Mouse (Mus musculus) adrenal gland, postnatal 36 days (tissue): ENCODE results near the gene Cmip. TPM values are rescaled to one million over a fixed set of nuclear protein-coding genes. Genes with fewer than 3 reads are reported as not detected.

Source experiments
- DNase-seq, 2 experiments: peaks; one replicate each; pipeline ENCODE4 v3.0.0; 2021; ENCODE audit warnings: mixed read lengths in 1 of 2
- long read RNA-seq, 2 experiments: library from polyadenylated mRNA; stranded (forward); transcript quantifications; one replicate each; pipeline ENCODE4 v2.0.0; 2021; ENCODE audit warnings: borderline sequencing depth in 2 of 2
- total RNA-seq, 2 experiments: library from RNA; stranded (reverse); gene quantifications; 2 replicates each; pipeline ENCODE4 v1.2.3; 2021

Gene Cmip
- 100 to 1,000 TPM; 122 to 129 TPM for total RNA-seq
- long read RNA-seq, experiment 1, transcript Cmip-202 (21 exons, 2,408 nt) = major isoform, 40 of 95 reads
- long read RNA-seq, experiment 1, partial matches to known transcripts = 48 of 95 reads
- long read RNA-seq, experiment 1, other reads (novel, unspliced or antisense) = 7 of 95 reads
- long read RNA-seq, experiment 2, transcript Cmip-202 (21 exons, 2,408 nt) = major isoform, 5 of 6 reads
- long read RNA-seq, experiment 2, partial matches to known transcripts = 1 of 6 reads
- long read RNA-seq, experiment 2, other reads (novel, unspliced or antisense) = 0 of 6 reads

GRCm38 (mm10) chr8:117257029-117257820, at the start of gene Cmip:
TSS of gene Cmip (plus strand) at chr8:117257064.
- DNase-seq = peak; percentile 50 to 61

DNA sequence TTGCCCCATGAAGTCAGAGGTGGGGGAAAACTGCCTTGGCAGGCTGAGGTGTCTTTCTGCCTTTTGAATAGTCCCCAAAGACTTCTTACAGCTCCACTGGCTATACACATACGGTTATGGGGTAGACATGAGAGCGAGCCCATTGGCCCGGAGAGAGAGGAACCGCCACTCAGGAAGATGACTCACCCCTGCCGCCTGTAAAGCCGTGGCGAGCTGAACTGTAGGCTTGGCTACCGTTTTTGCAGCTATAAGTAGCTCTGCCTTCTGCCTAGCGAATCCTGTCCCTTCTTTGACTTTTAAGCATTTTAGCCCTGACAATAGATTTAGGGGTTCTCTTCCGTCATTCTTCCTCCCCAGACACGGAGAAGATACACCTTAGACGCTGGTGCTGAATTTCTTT, 47.7 kb upstream of the Cmip start:
- no peak for DNase-seq

DNA sequence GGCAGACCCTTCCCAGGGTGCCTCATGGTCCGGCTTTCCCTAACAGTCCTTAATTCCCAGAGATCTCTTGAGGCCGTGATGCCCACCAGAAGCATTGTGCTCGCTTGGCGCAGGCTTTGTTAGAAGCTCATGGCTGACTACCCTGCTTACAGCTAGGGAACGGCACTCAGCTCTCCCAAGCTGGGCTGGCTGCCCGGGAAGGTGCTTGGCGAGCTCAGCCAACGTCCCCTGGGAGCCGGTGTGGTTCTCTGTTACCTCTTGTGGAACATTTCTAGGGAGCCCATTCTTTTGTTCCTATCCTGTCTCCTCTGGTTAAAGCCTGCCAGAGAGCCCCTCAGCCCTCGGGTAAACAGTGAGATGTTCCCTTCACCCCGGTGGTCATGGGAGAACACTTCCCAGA, 44.8 kb upstream of the Cmip start:
- peak in 1 of 2 experiments; percentile 50 for DNase-seq

GRCm38 (mm10) chr8:117217724-117218123, 39.1 kb upstream of the Cmip start:
- no peak for DNase-seq

DNA sequence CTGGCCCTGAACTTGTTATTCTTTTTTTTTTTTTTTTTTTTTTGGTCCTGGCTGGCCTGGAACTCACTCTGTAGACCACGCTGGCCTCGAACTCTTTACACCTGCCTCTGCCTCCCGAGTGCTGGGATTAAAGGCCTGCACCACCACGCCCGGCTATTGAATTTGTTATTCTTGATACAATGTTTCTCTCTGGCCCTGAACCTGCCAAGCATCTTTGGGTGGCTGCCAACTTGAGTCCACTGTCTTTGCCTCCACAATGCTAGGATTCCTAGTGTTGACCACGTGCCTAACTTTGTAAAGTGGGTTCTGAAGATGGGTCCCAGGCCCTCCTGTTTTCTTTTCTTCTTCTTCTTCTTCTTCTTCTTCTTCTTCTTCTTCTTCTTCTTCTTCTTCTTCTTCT, 34.5 kb upstream of the Cmip start:
- peak; percentile 38 to 60 for DNase-seq

DNA sequence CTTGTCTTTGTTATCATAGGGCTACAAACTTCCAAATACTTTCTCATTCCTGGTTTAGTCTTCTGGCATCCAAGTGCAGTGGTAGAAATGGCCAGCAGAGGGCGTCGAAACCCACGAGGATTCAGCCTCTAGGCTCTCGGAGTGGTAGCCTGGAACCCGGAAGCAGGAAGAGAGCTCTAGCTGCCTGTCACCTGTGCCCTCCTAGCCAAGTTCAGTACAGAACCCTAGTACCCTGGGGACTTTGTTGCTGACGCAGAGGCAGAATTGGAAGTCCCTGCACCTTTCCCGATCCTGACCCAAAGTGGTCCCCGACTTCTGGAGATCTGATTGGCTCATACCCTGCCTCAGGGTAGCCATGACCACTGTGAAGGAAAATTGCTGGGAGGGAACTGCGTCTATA, 32.2 kb upstream of the Cmip start:
- peak; percentile 92 to 93 for DNase-seq

- no peak for DNase-seq
Observed at GRCm38 (mm10) chr8:117226306-117226705, 30.6 kb upstream of the Cmip start.

GRCm38 (mm10) chr8:117227339-117227738, 29.5 kb upstream of the Cmip start:
- DNase-seq = no peak

DNA sequence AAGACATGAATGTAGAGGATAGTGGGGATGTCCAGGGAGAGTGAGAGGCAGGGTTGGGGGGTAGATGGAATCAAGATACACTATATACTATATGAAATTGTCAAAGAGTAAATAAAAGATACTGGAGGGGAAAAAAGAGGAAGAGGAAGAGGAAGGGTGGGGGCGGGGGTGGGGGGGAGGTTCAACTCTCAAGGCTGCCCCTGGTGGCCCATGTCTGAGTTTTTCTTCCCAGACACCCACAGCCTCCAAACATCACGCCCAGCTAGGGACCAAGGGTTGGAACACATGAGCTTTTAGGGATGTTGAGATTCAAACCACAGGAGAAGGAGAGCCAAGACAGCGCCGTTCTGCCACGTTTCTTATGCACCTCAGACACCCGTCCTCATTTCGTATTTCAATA, 23.7 kb upstream of the Cmip start:
- no peak for DNase-seq

DNA sequence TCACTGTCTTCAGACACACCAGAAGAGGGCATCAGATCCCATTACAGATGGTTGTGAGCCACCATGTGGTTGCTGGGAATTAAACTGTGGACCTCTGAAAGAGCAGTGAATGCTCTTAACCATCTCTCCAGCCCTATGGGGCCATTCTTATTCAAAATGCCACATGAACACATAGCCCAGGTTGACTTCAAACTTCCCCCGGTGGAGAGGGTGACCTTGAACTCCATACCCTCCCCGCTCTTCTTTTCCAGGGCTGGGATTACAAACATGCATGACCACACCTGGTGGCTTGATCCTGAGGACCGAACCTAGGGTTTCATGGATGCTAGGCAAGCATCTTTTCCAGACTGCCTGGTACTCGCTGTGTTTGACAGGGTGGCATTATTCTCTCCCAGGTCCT, 20.3 kb upstream of the Cmip start:
- no peak for DNase-seq

- no peak for DNase-seq
Observed at GRCm38 (mm10) chr8:117240326-117240725, 16.5 kb upstream of the Cmip start.

DNA sequence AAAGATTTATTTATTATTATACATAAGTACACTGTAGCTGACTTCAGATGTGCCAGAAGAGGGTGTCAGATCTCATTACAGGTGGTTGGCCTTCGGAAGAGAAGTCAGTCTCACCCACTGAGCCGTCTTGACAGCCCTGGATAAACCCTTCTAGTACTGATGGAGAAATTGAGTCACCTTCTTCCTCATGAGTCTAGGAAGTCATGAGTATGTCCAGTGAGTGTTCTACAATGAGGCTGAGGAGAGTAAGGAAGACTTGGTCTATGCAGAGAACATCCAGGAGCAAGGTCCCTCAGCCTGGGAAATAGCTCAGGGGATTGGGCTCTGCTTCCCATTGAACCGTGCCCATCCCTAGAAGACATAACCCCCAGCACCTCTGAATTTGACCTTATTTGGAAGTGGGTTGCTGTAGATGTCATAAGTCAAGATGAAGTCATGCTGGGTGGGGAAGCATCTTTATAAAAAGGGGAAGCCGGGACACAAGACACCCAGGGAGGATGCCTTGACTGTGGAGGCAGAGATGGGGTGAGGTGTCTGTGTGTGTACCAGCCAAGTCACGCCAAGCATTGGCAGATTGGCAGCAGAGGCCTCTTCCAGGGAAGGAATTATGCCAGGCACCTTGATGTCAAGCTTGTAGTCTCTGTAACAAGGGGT, 15.9 kb upstream of the Cmip start:
- DNase-seq = no peak

DNA sequence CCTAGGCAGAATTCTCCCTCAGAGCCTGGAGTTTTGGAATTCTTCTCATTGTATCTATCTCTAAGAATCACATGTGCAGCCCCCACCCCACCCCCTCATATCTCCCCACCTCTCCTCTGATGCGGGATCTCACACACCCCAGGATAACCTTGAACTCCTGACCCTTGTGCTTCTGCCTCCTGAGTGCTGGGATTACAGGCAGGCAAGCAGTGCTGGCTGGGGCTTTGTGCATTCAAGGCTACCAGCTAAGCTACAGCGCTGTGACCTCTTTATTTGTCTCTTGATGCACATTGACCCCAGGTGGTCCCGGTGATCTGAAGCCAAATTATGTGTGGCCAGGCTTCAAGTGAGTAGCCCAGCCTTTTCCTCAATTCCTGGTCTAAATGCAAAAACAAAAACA, 15.0 kb upstream of the Cmip start:
- peak in 1 of 2 experiments; percentile 36 for DNase-seq

- DNase-seq = peak; percentile 42 to 56
Observed at GRCm38 (mm10) chr8:117242286-117242685, 14.6 kb upstream of the Cmip start.

DNA sequence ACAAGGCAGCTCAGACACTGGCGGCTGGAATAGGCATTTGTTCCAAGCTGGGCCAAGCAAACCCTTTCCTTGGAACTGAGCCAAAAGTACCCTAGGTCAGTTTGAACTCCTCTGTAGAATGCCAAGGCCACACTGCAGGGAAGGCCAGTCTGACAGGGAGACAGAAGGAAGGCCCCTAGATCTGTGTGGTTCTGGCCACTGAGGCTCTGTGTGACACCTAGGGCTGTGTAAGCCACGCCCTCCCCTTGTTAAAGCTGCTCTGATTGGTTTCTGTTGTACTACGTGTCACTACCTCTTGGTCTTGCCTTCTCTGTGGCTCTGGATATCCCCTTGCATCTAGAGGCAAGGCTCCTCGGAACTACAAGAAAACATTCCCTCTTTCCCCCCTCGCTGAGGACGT, 12.3 kb upstream of the Cmip start:
- DNase-seq = peak; percentile 42 to 53

- no peak for DNase-seq
Observed at GRCm38 (mm10) chr8:117248341-117248740, 8.5 kb upstream of the Cmip start.

DNA sequence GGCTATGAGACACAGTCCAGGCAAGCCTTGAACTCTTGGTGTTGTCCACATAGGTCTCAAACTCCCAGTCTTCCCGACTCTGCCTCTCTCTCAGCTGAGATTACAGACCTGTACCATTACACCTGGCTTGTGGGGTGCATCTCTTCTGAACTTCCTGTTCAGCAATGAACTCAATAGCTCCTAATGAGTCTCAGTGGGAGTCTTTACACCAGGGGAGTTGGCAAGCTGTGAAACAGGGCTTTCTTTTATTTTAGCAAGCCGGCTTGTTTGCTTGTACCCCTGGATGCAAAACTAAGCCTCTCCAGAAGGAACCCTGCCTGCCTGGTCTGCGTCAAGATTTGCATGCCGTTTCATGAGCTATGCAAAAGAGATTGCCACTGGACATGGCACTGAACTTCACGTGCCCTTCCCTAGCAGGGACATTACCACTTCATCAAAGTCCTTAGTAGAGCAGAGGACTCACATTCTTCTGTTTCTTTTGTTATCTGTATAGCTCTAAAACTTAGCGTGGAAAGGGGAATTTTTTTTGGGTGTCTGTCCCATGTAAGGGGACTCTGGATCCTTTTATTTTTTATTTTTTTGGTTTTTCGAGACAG, 5.7 kb upstream of the Cmip start:
- no peak for DNase-seq

DNA sequence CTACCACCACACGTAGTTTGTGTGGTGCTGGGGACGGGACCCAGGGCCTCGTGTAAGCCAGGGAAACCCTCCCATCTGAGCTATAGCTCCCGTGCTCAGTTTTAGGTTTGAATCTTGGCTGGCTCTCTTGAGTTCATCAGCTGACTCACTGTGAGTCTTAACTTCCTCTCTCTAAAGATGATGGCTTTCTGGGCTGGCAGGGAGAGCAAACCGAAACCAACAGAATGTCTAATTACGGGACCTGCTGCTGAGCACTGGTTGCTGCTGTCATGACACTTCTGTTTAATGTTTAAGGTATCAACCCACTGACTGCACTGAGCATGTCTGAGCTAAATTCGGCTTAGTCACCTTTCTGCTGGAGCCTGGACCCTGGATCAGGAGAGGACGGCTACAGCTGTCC, 4.2 kb upstream of the Cmip start:
- peak in 1 of 2 experiments; percentile 20 for DNase-seq

DNA sequence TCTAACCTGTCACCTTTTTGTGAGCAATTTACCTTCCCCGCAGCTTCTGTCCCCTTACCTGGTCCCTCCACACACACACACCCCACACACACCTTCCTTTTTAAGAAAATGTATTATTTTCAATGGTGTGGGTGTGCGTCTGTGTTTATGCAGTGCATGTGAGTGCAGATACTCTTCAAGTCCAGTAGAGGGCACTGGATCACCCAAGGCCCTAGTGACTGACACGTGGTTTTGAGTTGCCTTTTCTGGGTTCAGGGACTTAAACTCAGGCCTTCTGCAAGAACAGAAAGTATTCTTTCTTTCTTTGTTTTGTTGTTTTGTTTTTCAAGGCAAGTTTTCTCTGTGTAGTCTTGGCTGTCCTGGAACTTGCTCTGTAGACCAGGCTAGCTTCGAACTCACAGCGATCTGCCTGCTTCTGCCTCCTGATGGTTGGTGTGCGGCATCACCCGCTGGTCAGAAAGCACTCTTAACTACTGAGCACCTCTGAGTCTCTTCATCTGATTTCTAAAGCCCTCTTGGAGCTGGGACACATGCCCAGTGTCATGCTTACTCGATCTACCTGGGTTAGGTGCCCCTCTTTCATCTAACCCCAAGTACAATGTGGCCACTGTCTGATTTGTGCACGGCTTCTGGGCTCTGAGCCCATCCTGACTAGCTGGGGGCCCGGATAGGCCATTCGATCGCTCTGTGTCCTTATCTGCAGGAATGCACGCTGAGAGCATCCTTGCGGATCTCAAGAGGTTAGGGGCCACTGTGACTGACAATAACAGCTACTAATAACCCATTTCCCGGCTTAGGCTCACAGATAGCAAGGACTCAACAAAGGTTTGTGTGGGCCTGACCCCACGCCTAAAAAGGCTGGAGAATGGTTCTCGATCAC, 3.2 kb upstream of the Cmip start:
- no peak for DNase-seq

DNA sequence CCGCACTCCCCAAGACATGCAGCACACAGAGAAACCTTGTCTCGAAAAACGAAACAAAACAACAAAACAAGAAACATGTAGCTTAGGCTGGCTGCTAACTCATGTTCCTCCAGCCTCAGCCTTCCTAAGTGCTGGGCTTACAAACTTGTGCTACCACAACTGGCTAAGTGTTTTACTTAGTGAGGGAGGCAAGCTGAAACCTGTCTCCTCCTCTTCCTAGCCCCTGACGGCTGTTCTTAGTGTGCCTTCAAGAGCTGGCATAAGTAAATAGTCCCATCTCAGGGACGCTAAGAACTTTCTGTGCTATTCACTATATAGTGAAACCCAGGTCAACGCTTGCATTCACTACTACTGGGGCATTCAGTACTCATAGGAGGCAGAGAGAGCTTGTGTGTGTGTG, 2.4 kb upstream of the Cmip start:
- DNase-seq = no peak

DNA sequence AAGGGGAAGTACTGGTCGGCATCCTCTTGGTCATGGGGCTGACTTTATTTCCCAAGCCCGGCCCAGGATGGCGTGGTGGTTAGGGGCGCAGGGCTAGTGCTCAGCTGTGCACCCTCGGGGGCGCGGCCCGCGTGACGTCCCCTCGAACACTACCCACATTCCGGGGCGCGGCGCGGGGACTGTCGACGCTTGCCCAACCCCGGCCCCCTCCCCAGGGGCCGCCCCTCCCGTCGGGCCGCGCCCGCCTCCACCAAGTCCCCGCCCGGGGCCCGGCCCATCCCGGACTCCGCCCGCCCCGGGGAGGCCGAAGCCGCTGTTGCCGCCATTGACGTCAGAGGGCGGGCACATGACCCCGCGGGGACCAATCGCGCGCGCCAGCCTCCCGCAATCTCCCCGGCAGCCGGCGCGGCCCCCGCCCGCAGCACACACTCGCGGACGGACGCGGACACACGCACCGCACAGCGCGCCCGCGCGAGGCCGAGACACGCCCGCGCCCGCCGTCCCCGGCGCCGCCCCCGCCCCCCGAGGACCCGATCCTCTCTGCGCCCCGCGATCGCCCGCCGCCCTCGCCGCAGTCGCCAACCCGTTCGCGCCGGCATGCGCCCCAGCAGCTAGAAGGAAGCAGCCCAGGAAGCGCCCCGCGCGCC, 449 bp upstream of the Cmip start:
- DNase-seq = peak; percentile 98 to 99
